Mouse (Mus musculus) olfactory bulb, adult 2 months (tissue): ENCODE measurements around the gene Xiap.

Experiments
- CTCF ChIP-seq: fragments of 200-500 bp; IDR thresholded peaks from 2 replicates; pipeline ENCODE4 v1.5.1; 2012; ENCODE audit warnings: low read depth, mild to moderate bottlenecking, low read length, moderate library complexity; ENCODE audit not compliant: insufficient read depth
- POLR2A ChIP-seq: fragments of 200-500 bp; IDR thresholded peaks from 2 replicates; pipeline ENCODE4 v1.6.1; 2012; ENCODE audit warnings: mild to moderate bottlenecking, low read depth, low read length, moderate library complexity; ENCODE audit not compliant: insufficient read depth

DNA sequence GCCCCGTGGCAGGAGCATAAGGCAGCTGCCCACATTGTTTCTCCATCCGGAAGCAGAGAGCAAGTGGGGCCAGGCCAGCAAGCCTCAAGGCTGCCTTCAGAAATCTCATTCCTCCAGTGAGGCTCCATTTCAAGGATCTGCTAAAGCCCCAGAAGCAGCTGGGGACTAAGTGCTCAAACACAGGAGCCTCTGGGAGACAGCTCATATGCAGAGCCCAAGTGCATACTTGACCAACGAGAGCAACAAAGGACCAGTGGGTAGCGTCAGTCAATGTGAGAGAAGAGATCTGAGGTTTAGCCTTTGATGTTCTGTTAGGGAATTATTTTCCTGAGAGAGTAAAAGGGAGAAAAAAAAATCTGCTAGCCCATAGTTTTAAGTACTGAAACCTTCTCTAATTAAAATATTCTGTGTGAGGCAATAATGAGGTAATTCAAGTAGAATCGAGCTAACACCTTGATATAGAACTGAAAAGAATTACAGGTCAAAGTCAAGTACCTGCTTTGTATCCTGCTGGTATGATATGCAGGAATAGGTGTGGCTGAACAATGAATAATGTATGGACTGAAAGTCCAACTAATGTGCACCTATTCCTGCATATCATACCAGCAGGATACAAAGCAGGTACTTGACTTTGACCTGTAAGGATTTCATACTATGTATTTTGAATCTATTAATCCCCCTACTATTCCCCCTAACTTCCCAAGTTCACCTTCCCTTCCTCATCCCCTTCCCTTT is 65.7 kb downstream of the Xiap start:
- TF ChIP-seq CTCF (no peak), POLR2A (no peak)
